Mouse (Mus musculus) stomach, postnatal 0 days (tissue): Measurements from ENCODE around the gene Tsc1.

ENCODE experiments used
- CTCF ChIP-seq: IDR thresholded peaks from 2 replicates; pipeline ENCODE4 v1.5.1; 2016; ENCODE audit warnings: antibody characterized with exemption, low read depth, mild to moderate bottlenecking, moderate library complexity
- EP300 ChIP-seq: optimal IDR thresholded peaks from 2 replicates; pipeline ENCODE3; 2016; ENCODE audit warnings: antibody characterized with exemption

- TF ChIP-seq CTCF (no peak), EP300 (no peak)
Measured at GRCm38 (mm10) chr2:28635199-28635598, 5.8 kb upstream of the Tsc1 start.
